Comparison of ENCODE assay signal across 8 mouse cellular contexts in the genomic region with DNA sequence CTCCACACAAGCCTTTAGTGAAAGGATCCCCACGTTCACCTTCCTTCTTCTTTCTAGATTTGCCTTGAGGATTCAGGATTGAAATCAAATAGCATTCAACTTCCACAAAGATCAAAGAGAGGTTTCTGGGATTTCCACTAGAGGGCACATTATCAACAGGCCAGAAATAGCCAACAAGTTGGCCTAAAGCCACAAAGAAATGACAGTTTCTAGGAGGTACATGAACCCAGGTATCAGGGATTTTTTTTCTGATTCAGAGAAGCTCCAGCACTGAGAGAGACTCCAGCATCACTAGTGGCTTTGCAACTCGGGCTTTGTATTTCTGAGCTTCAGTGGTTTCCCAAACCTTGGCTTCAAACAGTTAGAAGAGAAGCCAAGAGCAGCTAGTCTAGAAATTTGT.
A peak's percentile ranks its signal among the peaks of the same experiment; 100 is the strongest.
DNase-seq lines count a peak whose midpoint lies in the region; ATAC-seq and TF ChIP-seq lines count a peak whose summit lies in the region.
"Had no signal": no experiment of that assay in that cellular context is flagged by ENCODE, and none has a peak within 500 bp of the region (broad histone marks: within the 10 kb centered on the region; RNA-seq: fewer than 3 reads in every experiment).

No protein-coding gene starts in this region.

- 32% methylated on average over 2 of the region's 2 CpGs for WGBS in kidney, postnatal 0 days
- WGBS in kidney, embryonic 16.5 days = 29% methylated on average over 2 of the region's 2 CpGs
- 10% methylated on average over 2 of the region's 2 CpGs for WGBS in large intestine, adult 2 months

- H3K27ac ChIP-seq in kidney, postnatal 0 days = no peak overlapping the region
- H3K27ac ChIP-seq in kidney, embryonic 16.5 days (ENCODE audit: low read length) = no peak overlapping the region
- no peak overlapping the region for H3K27ac ChIP-seq in CH12.LX (ENCODE audit: insufficient read depth, low read depth)
- H3K27ac ChIP-seq: liver, embryonic 13.5 days had no signal

- no peaks in the 10 kb centered on the region for H3K4me1 ChIP-seq in kidney, postnatal 0 days (replicated peaks; ENCODE audit: insufficient read depth, low read length)
- no peaks in the 10 kb centered on the region for H3K4me1 ChIP-seq in kidney, embryonic 16.5 days (ENCODE audit: insufficient read depth, low read length)
- H3K4me1 ChIP-seq in CH12.LX (ENCODE audit: control insufficient read depth in 1 of 2, insufficient read depth in 2 of 2) = peaks cover 0 to 18% of the 10 kb centered on the region in 2 experiments; a peak in 1 of 4 replicates
- H3K4me1 ChIP-seq: liver, embryonic 13.5 days had no signal

- H3K36me3 ChIP-seq in kidney, postnatal 0 days (ENCODE audit: insufficient read depth, low read length) = no peaks in the 10 kb centered on the region
- H3K36me3 ChIP-seq in kidney, embryonic 16.5 days (ENCODE audit: insufficient read depth, low read length) = no peaks in the 10 kb centered on the region
- H3K36me3 ChIP-seq in CH12.LX (replicated peaks in 1 of 2; ENCODE audit: control insufficient read depth in 1 of 2, insufficient read depth in 1 of 2, low read length in 1 of 2) = no peaks in the 10 kb centered on the region
- H3K36me3 ChIP-seq: liver, embryonic 13.5 days had no signal

- peak; percentile 71 for TF ChIP-seq RAD21 in CH12.LX (IDR thresholded peaks at IDR 0.05; ENCODE audit: low read depth, low read length)

- in situ Hi-C loops in CH12.LX (cut with MboI; ENCODE audit: low pct_ligation_motif_present, low pct_unique_long_range_greater_than_20kb, low sequenced_read_pairs) = no loop called here

- no peak for ATAC-seq in kidney, postnatal 0 days (replicated peaks; ENCODE audit: low FRiP score, low read depth)
- no peak for ATAC-seq in kidney, embryonic 16.5 days (ENCODE audit: low FRiP score, low TSS enrichment)

- TF ChIP-seq POLR2A in CH12.LX (IDR thresholded peaks at IDR 0.05; ENCODE audit: low read depth, low read length) = no peak

- TF ChIP-seq CTCF in kidney, postnatal 0 days (IDR thresholded peaks at IDR 0.05; ENCODE audit: low read depth) = peak; percentile 80
- peak in 1 of 2 experiments; percentile 80; a peak in 3 of 4 replicates for TF ChIP-seq CTCF in CH12.LX (conservative IDR thresholded peaks at IDR 0.05 in 1 of 2, IDR thresholded peaks at IDR 0.05 in 1 of 2; ENCODE audit: low read depth in 2 of 2, low read length in 2 of 2)

- no peaks in the 10 kb centered on the region for H3K9me3 ChIP-seq in kidney, postnatal 0 days (replicated peaks; ENCODE audit: low read length)
- H3K9me3 ChIP-seq in kidney, embryonic 16.5 days (ENCODE audit: low read length) = no peaks in the 10 kb centered on the region
- H3K9me3 ChIP-seq in CH12.LX (replicated peaks; ENCODE audit: low read length) = no peaks in the 10 kb centered on the region
- H3K9me3 ChIP-seq: liver, embryonic 13.5 days had no signal

- TF ChIP-seq EP300 in CH12.LX (IDR thresholded peaks at IDR 0.05; ENCODE audit: low read length) = no peak

- H3K27me3 ChIP-seq in kidney, postnatal 0 days (ENCODE audit: insufficient read depth, low read length) = no peaks in the 10 kb centered on the region
- no peaks in the 10 kb centered on the region for H3K27me3 ChIP-seq in kidney, embryonic 16.5 days (ENCODE audit: insufficient read depth, low read length)
- H3K27me3 ChIP-seq in CH12.LX (replicated peaks) = no peaks in the 10 kb centered on the region
- H3K27me3 ChIP-seq: liver, embryonic 13.5 days had no signal

- H3K4me2 ChIP-seq in kidney, postnatal 0 days (ENCODE audit: low read length) = no peak overlapping the region
- no peak overlapping the region for H3K4me2 ChIP-seq in kidney, embryonic 16.5 days (replicated peaks; ENCODE audit: low read depth, low read length)
- H3K4me2 ChIP-seq in CH12.LX (ENCODE audit: insufficient read depth, low read depth, poor library complexity, severe bottlenecking) = no peak overlapping the region
- H3K4me2 ChIP-seq: liver, embryonic 13.5 days had no signal

- no peak overlapping the region for H3K9ac ChIP-seq in kidney, postnatal 0 days (ENCODE audit: low read depth, low read length)
- H3K9ac ChIP-seq in kidney, embryonic 16.5 days (replicated peaks; ENCODE audit: low read length) = no peak overlapping the region
- H3K9ac ChIP-seq in CH12.LX (ENCODE audit: insufficient read depth, low read depth) = no peak overlapping the region
- H3K9ac ChIP-seq: liver, embryonic 13.5 days had no signal

- dilution Hi-C loops in CH12.LX (cut with MboI; ENCODE audit: extremely low pct_ligation_motif_present, extremely low pct_unique_long_range_greater_than_20kb, low sequenced_read_pairs) = no loop called here

- no peaks in the 10 kb centered on the region for H3K79me2 ChIP-seq in CH12.LX (replicated peaks; ENCODE audit: control insufficient read depth, extremely low read depth, insufficient read depth, poor library complexity, severe bottlenecking)

- DNase-seq in kidney, postnatal 0 days (ENCODE audit: low spot score) = peak; percentile 80
- DNase-seq in CH12.LX (ENCODE audit: extremely low read depth) = no peak
- peak; percentile 51 for DNase-seq in Muller cell, postnatal 12 days (ENCODE audit: inconsistent ontology term)
- DNase-seq in large intestine, adult 2 months (ENCODE audit: low read depth, low spot score) = peak; percentile 50
- no peak for DNase-seq in ovary, adult 18-20 months (ENCODE audit: low spot score)
- no peak for DNase-seq in right cerebral cortex, postnatal 25 days
- DNase-seq: liver, embryonic 13.5 days had no signal

- H3K4me3 ChIP-seq in kidney, postnatal 0 days (replicated peaks; ENCODE audit: low read depth, low read length) = no peak overlapping the region
- no peak overlapping the region for H3K4me3 ChIP-seq in kidney, embryonic 16.5 days (ENCODE audit: low read length)
- no peak overlapping the region for H3K4me3 ChIP-seq in CH12.LX (replicated peaks in 1 of 3; ENCODE audit: low read depth in 2 of 3, low read length in 2 of 3, poor library complexity in 1 of 3)
- H3K4me3 ChIP-seq: liver, embryonic 13.5 days had no signal

TF ChIP-seq in CH12.LX, 34 proteins besides CTCF, POLR2A, EP300 and RAD21:
- no peak for TF ChIP-seq PAX5 (IDR thresholded peaks at IDR 0.05; ENCODE audit: low read length)
- no peak for TF ChIP-seq TCF12 (IDR thresholded peaks at IDR 0.05; ENCODE audit: low read depth, low read length)
- no peak for TF ChIP-seq POLR2AphosphoS2 (IDR thresholded peaks at IDR 0.05; ENCODE audit: low read depth, low read length)
- TF ChIP-seq IRF4 (IDR thresholded peaks at IDR 0.05; ENCODE audit: low read depth, low read length) = peak; percentile 56; the same call in 1 of the 2 replicates
- no peak for TF ChIP-seq ZMIZ1 (IDR thresholded peaks at IDR 0.05; ENCODE audit: low read depth, low read length)
- TF ChIP-seq MAFK (IDR thresholded peaks at IDR 0.05; ENCODE audit: insufficient replicate concordance, low read length) = no peak
- no peak for TF ChIP-seq MYC (IDR thresholded peaks at IDR 0.05; ENCODE audit: low read depth, low read length)
- no peak for TF ChIP-seq SIN3A (IDR thresholded peaks at IDR 0.05; ENCODE audit: low read length)
- TF ChIP-seq MAX (IDR thresholded peaks at IDR 0.05; ENCODE audit: low read length) = no peak
- peak; percentile 9; the same call in 1 of the 2 replicates for TF ChIP-seq ZC3H11A (IDR thresholded peaks at IDR 0.05; ENCODE audit: low read depth, low read length)
- no peak for TF ChIP-seq ZKSCAN1 (IDR thresholded peaks at IDR 0.05; ENCODE audit: borderline replicate concordance, low read depth, low read length)
- no peak for TF ChIP-seq NRF1 (IDR thresholded peaks at IDR 0.05; ENCODE audit: low read depth, low read length)
- no peak for TF ChIP-seq E2F4 (IDR thresholded peaks at IDR 0.05; ENCODE audit: insufficient replicate concordance, low read depth, low read length)
- no peak for TF ChIP-seq UBTF (IDR thresholded peaks at IDR 0.05; ENCODE audit: low read depth, low read length)
- TF ChIP-seq MEF2A (IDR thresholded peaks at IDR 0.05; ENCODE audit: borderline replicate concordance, low read depth, low read length) = peak; percentile 90
- TF ChIP-seq RCOR1 (conservative IDR thresholded peaks at IDR 0.05; ENCODE audit: low read depth, low read length) = no peak
- TF ChIP-seq SMC3 (IDR thresholded peaks at IDR 0.05; ENCODE audit: low read depth, low read length) = peak; percentile 90
- no peak for TF ChIP-seq BHLHE40 (IDR thresholded peaks at IDR 0.05; ENCODE audit: low read depth, low read length)
- no peak for TF ChIP-seq MXI1 (IDR thresholded peaks at IDR 0.05; ENCODE audit: low read depth, low read length)

Comparison
In these comparisons a context has a peak if more than half of its experiments do, and no peak if none do; other contexts are left out.
1. DNase-seq: peak in kidney, postnatal 0 days (single experiment), Muller cell, postnatal 12 days (single experiment) and large intestine, adult 2 months (single experiment); none in CH12.LX (single experiment), ovary, adult 18-20 months (single experiment) and right cerebral cortex, postnatal 25 days (single experiment).